Mouse (Mus musculus) MEL (cell line): ENCODE measurements around the gene 1700025G04Rik. TPM values are rescaled to one million over a fixed set of nuclear protein-coding genes. Genes with fewer than 3 reads are reported as not detected.

Experiments
- DNase-seq: peaks from one replicate; pipeline ENCODE4 v3.0.0; 2011; ENCODE audit warnings: low read depth, low spot score
- H3K27ac ChIP-seq: 2 replicates; pipeline ENCODE4 v1.5.1; 2012; ENCODE audit warnings: low read depth, mild to moderate bottlenecking, control low read depth, low read length, moderate library complexity; ENCODE audit not compliant: control insufficient read depth
- H3K27me3 ChIP-seq, 2 experiments: fragments of 150-350 bp in 1 of 2; sonication (generic) in 1 of 2; 2 replicates each; pipeline ENCODE4 v1.6.1; 2012; ENCODE audit warnings: low read length in 2 of 2, mild to moderate bottlenecking in 2 of 2, improper control_type of control experiment in 1 of 2, moderate library complexity in 1 of 2; ENCODE audit not compliant: insufficient read depth in 2 of 2, control insufficient read depth in 1 of 2
- H3K36me3 ChIP-seq, 2 experiments: 2 replicates each; pipeline ENCODE4 v1.6.1; 2012 to 2014; ENCODE audit warnings: low read length in 2 of 2, improper control_type of control experiment in 1 of 2, inconsistent platforms in 1 of 2, mild to moderate bottlenecking in 1 of 2; ENCODE audit not compliant: insufficient read depth in 2 of 2, control insufficient read depth in 1 of 2
- H3K4me1 ChIP-seq, 2 experiments: fragments of 150-350 bp in 1 of 2; sonication (generic) in 1 of 2; 2 replicates each; pipeline ENCODE4 v1.6.1; 2012; ENCODE audit warnings: low read length in 2 of 2, improper control_type of control experiment in 1 of 2, mild to moderate bottlenecking in 1 of 2; ENCODE audit not compliant: insufficient read depth in 2 of 2, control insufficient read depth in 1 of 2
- H3K4me3 ChIP-seq, 2 experiments: fragments of 150-350 bp in 1 of 2; sonication (generic) in 1 of 2; 2 replicates each; pipeline ENCODE4 v1.5.1; 2012; ENCODE audit warnings: low read depth in 2 of 2, low read length in 2 of 2, mild to moderate bottlenecking in 2 of 2, moderate library complexity in 2 of 2, control low read depth in 1 of 2, improper control_type of control experiment in 1 of 2; ENCODE audit not compliant: control insufficient read depth in 1 of 2, insufficient read depth in 1 of 2
- H3K79me2 ChIP-seq: 2 replicates; pipeline ENCODE4 v1.6.1; 2012; ENCODE audit warnings: mild to moderate bottlenecking, low read length, moderate library complexity; ENCODE audit not compliant: control insufficient read depth, poor library complexity, insufficient read depth
- H3K9ac ChIP-seq: 2 replicates; pipeline ENCODE4 v1.6.1; 2012; ENCODE audit warnings: low read depth, mild to moderate bottlenecking, control low read depth, low read length, moderate library complexity; ENCODE audit not compliant: control insufficient read depth, poor library complexity, severe bottlenecking
- H3K9me3 ChIP-seq: fragments of 150-350 bp; sonication (generic); replicated peaks from 2 replicates; pipeline ENCODE4 v1.6.1; 2012; ENCODE audit warnings: mild to moderate bottlenecking, low read length, improper control_type of control experiment, moderate library complexity; ENCODE audit not compliant: insufficient read depth
- BHLHE40 ChIP-seq: IDR thresholded peaks from 2 replicates; pipeline ENCODE4 v1.6.1; 2012; ENCODE audit warnings: low read depth, mild to moderate bottlenecking, inconsistent platforms, low read length, improper control_type of control experiment, borderline replicate concordance
- CHD1 ChIP-seq: IDR thresholded peaks from 2 replicates; pipeline ENCODE4 v1.6.1; 2012; ENCODE audit warnings: low read depth, mild to moderate bottlenecking, inconsistent platforms, low read length, improper control_type of control experiment
- ELF1 ChIP-seq: IDR thresholded peaks from 2 replicates; pipeline ENCODE4 v1.6.1; 2014; ENCODE audit warnings: low read depth, mild to moderate bottlenecking, inconsistent platforms, low read length, improper control_type of control experiment, moderate library complexity
- ETS1 ChIP-seq: IDR thresholded peaks from 2 replicates; pipeline ENCODE4 v1.6.1; 2012; ENCODE audit warnings: low read depth, mild to moderate bottlenecking, inconsistent platforms, low read length, improper control_type of control experiment, moderate library complexity
- GATA1 ChIP-seq: IDR thresholded peaks from 2 replicates; pipeline ENCODE4 v1.6.1; 2011; ENCODE audit warnings: low read depth, low read length, improper control_type of control experiment
- MAFK ChIP-seq: IDR thresholded peaks from 2 replicates; pipeline ENCODE4 v1.6.1; 2011; ENCODE audit warnings: low read depth, mild to moderate bottlenecking, low read length, improper control_type of control experiment, borderline replicate concordance
- MAX ChIP-seq: IDR thresholded peaks from 2 replicates; pipeline ENCODE4 v1.6.1; 2011; ENCODE audit warnings: low read length, improper control_type of control experiment
- MAZ ChIP-seq: IDR thresholded peaks from 2 replicates; pipeline ENCODE4 v1.6.1; 2012; ENCODE audit warnings: low read depth, mild to moderate bottlenecking, inconsistent platforms, low read length, improper control_type of control experiment
- MEF2A ChIP-seq: IDR thresholded peaks from 2 replicates; pipeline ENCODE4 v1.6.1; 2014; ENCODE audit warnings: low read depth, mild to moderate bottlenecking, inconsistent platforms, low read length, improper control_type of control experiment; ENCODE audit not compliant: poor library complexity, insufficient replicate concordance, severe bottlenecking; ENCODE audit errors: extremely low read depth
- MYC ChIP-seq: IDR thresholded peaks from 2 replicates; pipeline ENCODE4 v1.6.1; 2011; ENCODE audit warnings: low read depth, mild to moderate bottlenecking, low read length, improper control_type of control experiment, moderate library complexity
- NRF1 ChIP-seq: IDR thresholded peaks from 2 replicates; pipeline ENCODE4 v1.6.1; 2014; ENCODE audit warnings: low read depth, mild to moderate bottlenecking, inconsistent platforms, low read length, improper control_type of control experiment, moderate library complexity; ENCODE audit not compliant: poor library complexity, insufficient read depth, severe bottlenecking
- RCOR1 ChIP-seq: IDR thresholded peaks from 2 replicates; pipeline ENCODE4 v1.6.1; 2012; ENCODE audit warnings: low read depth, mild to moderate bottlenecking, inconsistent platforms, low read length, improper control_type of control experiment
- SMC3 ChIP-seq: IDR thresholded peaks from 2 replicates; pipeline ENCODE4 v1.6.1; 2011; ENCODE audit warnings: low read depth, low read length, improper control_type of control experiment
- TAL1 ChIP-seq: IDR thresholded peaks from 2 replicates; pipeline ENCODE4 v1.6.1; 2012; ENCODE audit warnings: mild to moderate bottlenecking, inconsistent platforms, low read length, moderate library complexity, mixed read lengths
- TBP ChIP-seq: IDR thresholded peaks from 2 replicates; pipeline ENCODE4 v1.8.0; 2011; ENCODE audit warnings: low read depth, low read length, improper control_type of control experiment
- TCF12 ChIP-seq: IDR thresholded peaks from 2 replicates; pipeline ENCODE4 v1.6.1; 2014; ENCODE audit warnings: low read depth, mild to moderate bottlenecking, inconsistent platforms, low read length, improper control_type of control experiment, moderate library complexity
- USF1 ChIP-seq: IDR thresholded peaks from 2 replicates; pipeline ENCODE4 v1.6.1; 2014; ENCODE audit warnings: low read depth, mild to moderate bottlenecking, inconsistent platforms, low read length, improper control_type of control experiment, moderate library complexity
- USF2 ChIP-seq, 2 experiments: IDR thresholded peaks; 2 replicates each; pipeline ENCODE4 v1.6.1; 2011 to 2012; ENCODE audit warnings: improper control_type of control experiment in 2 of 2, low read length in 2 of 2, borderline replicate concordance in 1 of 2, inconsistent platforms in 1 of 2, low read depth in 1 of 2, mild to moderate bottlenecking in 1 of 2; ENCODE audit not compliant: insufficient read depth in 1 of 2
- polyA plus RNA-seq, 2 experiments: library from polyadenylated mRNA; stranded (reverse) in 1 of 2; unstranded in 1 of 2; fragments of >175 nt in 1 of 2; fragments of >200 nt in 1 of 2; gene quantifications; 2 replicates each; pipeline versions ENCODE4 v1.2.1 to v1.2.4; 2012; ENCODE audit warnings: low replicate concordance in 2 of 2, low read depth in 1 of 2; ENCODE audit not compliant: insufficient read length in 2 of 2, insufficient read depth in 1 of 2, missing spikeins in 1 of 2
- total RNA-seq: library from RNA; depleted of rRNA; stranded (reverse); fragments of 300-350 nt; gene quantifications from 2 replicates; pipeline ENCODE4 v1.2.3, GENCODE M21; 2012

1700025G04Rik gene
- total and polyA plus RNA-seq, 3 experiments, result 0.04 to 0.91 TPM; not detected in 1

- H3K79me2 ChIP-seq, result no peaks in the 10 kb centered on the region
- no peak for TF ChIP-seq CHD1
- TF ChIP-seq MAX, result no peak
- TF ChIP-seq MAZ, result no peak
- no peak for TF ChIP-seq USF2 (IDR thresholded peaks at IDR 0.05; ENCODE audit: borderline replicate concordance in 1 of 2, insufficient read depth in 1 of 2, low read depth in 1 of 2, low read length in 2 of 2)
- TF ChIP-seq, all 39 proteins: peak for 0
- peaks cover 0 to 5% of the 10 kb centered on the region in 2 experiments; a peak in 2 of 4 replicates for H3K36me3 ChIP-seq
- H3K27ac ChIP-seq, result no peak overlapping the region
- H3K9me3 ChIP-seq, result no peaks in the 10 kb centered on the region
- H3K27me3 ChIP-seq, result no peaks in the 10 kb centered on the region
- H3K4me3 ChIP-seq, result no peak overlapping the region
- no peak for DNase-seq
- H3K4me1 ChIP-seq, result no peaks in the 10 kb centered on the region
- H3K9ac ChIP-seq, result no peak overlapping the region
These were observed 270.7 kb downstream of the 1700025G04Rik start for GRCm38 (mm10) chr1:151819190-151819589.

GRCm38 (mm10) chr1:151816051-151816450, 273.9 kb downstream of the 1700025G04Rik start:
- H3K9me3 ChIP-seq, result no peaks in the 10 kb centered on the region
- peaks cover 0 to 11% of the 10 kb centered on the region in 2 experiments; a peak in 2 of 4 replicates for H3K36me3 ChIP-seq
- no peak overlapping the region for H3K4me3 ChIP-seq
- H3K27ac ChIP-seq, result no peak overlapping the region
- no peaks in the 10 kb centered on the region for H3K4me1 ChIP-seq
- H3K9ac ChIP-seq, result no peak overlapping the region
- no peaks in the 10 kb centered on the region for H3K27me3 ChIP-seq
- no peak for DNase-seq
- H3K79me2 ChIP-seq, result no peaks in the 10 kb centered on the region
- TF ChIP-seq GATA1 (no peak), CHD1 (no peak), TAL1 (no peak), SMC3 (no peak), ETS1 (no peak), MAZ (no peak), TCF12 (no peak), NRF1 (no peak), MAFK (no peak), USF1 (no peak), RCOR1 (no peak), MEF2A (no peak), TBP (no peak), BHLHE40 (no peak), MYC (no peak), ELF1 (no peak)
